In genomic region chr6:148615931-148616330, GRCm38 (mm10) we compare ENCODE assay signal across 12 mouse cellular contexts.
DNase-seq lines count a peak whose midpoint lies in the region; ATAC-seq and TF ChIP-seq lines count a peak whose summit lies in the region.
"Had no signal": no experiment of that assay in that cellular context is flagged by ENCODE, and none has a peak within 500 bp of the region (broad histone marks: within the 10 kb centered on the region; RNA-seq: fewer than 3 reads in every experiment).

No protein-coding gene starts in this region.

- H3K4me1 ChIP-seq in heart, embryonic 13.5 days, result peaks cover 30% of the 10 kb centered on the region

- intact Hi-C loops in heart, postnatal 25 days (cut with DNase I), result no loop called here

- H3K9me3 ChIP-seq in heart, embryonic 13.5 days, result no peaks in the 10 kb centered on the region
- H3K9me3 ChIP-seq: embryonic facial prominence, embryonic 13.5 days had no signal

- TF ChIP-seq CTCF in brain, embryonic 14.5 days (IDR thresholded peaks at IDR 0.05; ENCODE audit: borderline replicate concordance, extremely low read depth, insufficient read depth, insufficient read length), result no peak

- peak; percentile 14 to 23 for DNase-seq in heart, adult 18-20 months
- no peak for DNase-seq in heart, postnatal 25 days (ENCODE audit: low spot score)
- peak; percentile 41 for DNase-seq in brain, embryonic 14.5 days (ENCODE audit: low read depth)
- no peak for DNase-seq in cerebellum, postnatal 14 days
- no peak for DNase-seq in urinary bladder, postnatal 14 days (ENCODE audit: low spot score)
- DNase-seq: adrenal gland, adult 8-10 months; cerebellum, adult 11-12 months; thymus, postnatal 25 days had no signal

- H3K36me3 ChIP-seq in heart, embryonic 13.5 days, result no peaks in the 10 kb centered on the region
- H3K36me3 ChIP-seq: embryonic facial prominence, embryonic 13.5 days had no signal

- H3K9ac ChIP-seq in heart, embryonic 13.5 days, result no peak overlapping the region
- H3K9ac ChIP-seq: embryonic facial prominence, embryonic 13.5 days had no signal

- TF ChIP-seq POLR2A in brain, embryonic 14.5 days (IDR thresholded peaks at IDR 0.05; ENCODE audit: borderline replicate concordance, extremely low read depth, insufficient read depth, insufficient read length, poor library complexity, severe bottlenecking), result no peak

- H3K27me3 ChIP-seq in heart, embryonic 13.5 days (replicated peaks), result no peaks in the 10 kb centered on the region
- H3K27me3 ChIP-seq: embryonic facial prominence, embryonic 13.5 days had no signal

- no peak for ATAC-seq in heart, embryonic 13.5 days (ENCODE audit: extremely low read depth, insufficient number of reproducible peaks, low FRiP score, low TSS enrichment)
- ATAC-seq in megakaryocyte progenitor cell, adult 5-6 weeks (replicated peaks; ENCODE audit: poor library complexity), result peak; percentile 13; the same call in 1 of the 2 replicates
- ATAC-seq in CD4-positive, CD25-positive, alpha-beta regulatory T cell, adult 4 months, result no peak

- H3K4me3 ChIP-seq in heart, embryonic 13.5 days, result no peak overlapping the region; the same call in 1 of the 2 replicates
- H3K4me3 ChIP-seq: embryonic facial prominence, embryonic 13.5 days had no signal

- peak overlapping the region; percentile 44 for H3K4me2 ChIP-seq in heart, embryonic 13.5 days
- H3K4me2 ChIP-seq: embryonic facial prominence, embryonic 13.5 days had no signal

- WGBS in heart, embryonic 13.5 days, result 4% methylated on average over 4 of the region's 4 CpGs

- H3K27ac ChIP-seq in heart, embryonic 13.5 days (replicated peaks), result no peak overlapping the region
- H3K27ac ChIP-seq: embryonic facial prominence, embryonic 13.5 days had no signal

Comparison
In these comparisons a context has a peak if more than half of its experiments do, and no peak if none do; other contexts are left out.
1. DNase-seq: peak in heart, adult 18-20 months (2 of 2) and brain, embryonic 14.5 days (single experiment); none in heart, postnatal 25 days (single experiment), cerebellum, postnatal 14 days (0 of 2) and urinary bladder, postnatal 14 days (single experiment).